Mouse (Mus musculus) adipocyte (in vitro differentiated cells): ENCODE data around the gene Tbc1d16.

ENCODE experiments used
- DNase-seq: peaks from one replicate; pipeline ENCODE4 v3.0.0-alpha.2; 2016; ENCODE audit warnings: low spot score

Gene Tbc1d16

DNA sequence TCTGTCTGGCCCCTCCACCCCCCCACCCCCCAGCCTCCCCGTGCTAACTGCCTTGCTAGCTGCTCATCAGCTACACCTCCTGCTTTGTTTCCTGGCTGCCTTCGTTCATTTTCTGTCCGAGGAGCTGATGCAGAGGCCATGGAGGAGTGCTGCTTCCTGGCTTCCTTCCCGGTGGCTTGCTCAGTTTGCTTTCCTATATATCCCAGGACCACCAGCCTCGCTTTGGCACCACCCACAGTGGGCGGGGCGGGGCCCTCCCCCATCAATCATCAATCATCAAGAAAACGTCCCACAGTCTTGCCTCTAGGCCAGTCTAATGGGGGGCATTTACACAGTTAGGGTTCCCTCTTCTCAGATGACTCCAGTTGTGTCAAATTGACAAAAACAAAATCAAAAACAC is 8.1 kb upstream of the Tbc1d16 start:
- no peak for DNase-seq

DNA sequence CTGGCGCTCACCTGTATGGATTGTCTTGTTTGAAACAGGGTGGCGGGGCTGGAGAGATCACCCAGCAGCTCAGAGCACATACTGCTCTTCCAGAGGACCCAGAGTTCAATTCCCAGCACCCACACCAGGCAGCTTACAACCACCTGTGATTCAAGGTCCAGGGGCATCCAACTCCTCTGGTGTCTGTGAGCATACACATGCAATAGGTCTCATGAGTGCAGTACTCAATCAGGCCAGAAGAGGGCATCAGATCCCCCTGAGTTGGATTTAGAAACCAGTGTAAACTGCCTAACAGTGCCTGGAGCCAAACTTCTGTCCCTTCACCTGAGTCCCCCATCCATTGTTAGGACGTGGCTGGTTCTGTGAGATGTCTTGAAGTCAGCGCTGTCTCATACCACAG is 7.3 kb upstream of the Tbc1d16 start:
- no peak for DNase-seq

DNA sequence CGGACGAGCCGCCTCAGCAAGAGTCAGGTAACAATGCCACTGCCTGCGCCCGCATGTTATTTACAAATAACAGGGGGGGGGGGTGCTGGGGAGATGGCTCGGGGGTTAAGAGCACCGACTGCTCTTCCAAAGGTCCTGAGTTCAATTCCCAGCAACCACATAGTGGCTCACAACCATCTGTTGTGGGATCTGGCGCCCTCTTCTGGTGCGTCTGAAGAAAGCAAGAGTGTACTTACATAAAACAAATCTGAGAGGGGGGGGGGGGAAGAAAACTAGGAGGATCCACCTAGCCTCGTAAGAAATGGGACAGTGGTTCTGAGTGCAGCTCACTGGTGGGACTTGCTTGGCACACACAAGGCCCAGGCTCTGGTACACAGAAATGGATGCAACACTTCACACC is 6.5 kb upstream of the Tbc1d16 start:
- no peak for DNase-seq

DNA sequence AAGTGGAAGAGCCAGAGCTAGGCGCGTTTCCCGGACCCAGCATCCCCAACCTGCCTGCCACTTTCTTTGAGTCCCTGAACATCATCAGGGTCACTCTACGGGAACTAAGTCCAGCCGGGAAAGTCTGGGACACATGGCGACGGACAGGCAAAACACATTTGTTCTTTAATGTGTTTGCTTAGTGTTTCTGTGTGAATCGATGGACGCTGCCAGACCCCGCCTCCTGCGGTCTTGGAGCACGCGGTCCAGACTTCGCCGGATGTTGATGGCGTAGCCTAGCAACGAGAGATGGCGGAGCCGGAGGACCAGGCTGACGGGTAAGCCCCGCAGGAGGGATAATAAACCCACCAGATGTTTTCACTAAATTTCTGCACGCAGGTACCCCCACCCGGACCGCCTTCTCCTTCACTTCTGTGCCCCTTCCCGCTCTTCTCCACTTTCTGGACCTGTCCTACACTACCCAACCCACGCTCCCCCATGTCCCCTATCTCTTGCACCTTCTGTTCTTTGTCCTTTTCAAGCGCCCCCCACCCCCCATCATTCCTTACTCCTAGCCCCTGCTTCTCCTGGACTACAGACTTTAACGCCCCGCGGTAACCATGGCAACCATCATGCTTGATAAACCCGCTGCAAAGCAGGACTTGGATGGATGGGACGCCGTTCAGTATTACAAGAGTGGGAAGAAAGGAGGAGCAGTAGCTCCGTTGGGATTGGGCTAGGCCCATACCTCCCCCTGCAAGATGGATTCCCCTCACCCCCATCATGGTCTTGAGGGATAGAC is 737 bp upstream of the Tbc1d16 start:
- no peak for DNase-seq

DNA sequence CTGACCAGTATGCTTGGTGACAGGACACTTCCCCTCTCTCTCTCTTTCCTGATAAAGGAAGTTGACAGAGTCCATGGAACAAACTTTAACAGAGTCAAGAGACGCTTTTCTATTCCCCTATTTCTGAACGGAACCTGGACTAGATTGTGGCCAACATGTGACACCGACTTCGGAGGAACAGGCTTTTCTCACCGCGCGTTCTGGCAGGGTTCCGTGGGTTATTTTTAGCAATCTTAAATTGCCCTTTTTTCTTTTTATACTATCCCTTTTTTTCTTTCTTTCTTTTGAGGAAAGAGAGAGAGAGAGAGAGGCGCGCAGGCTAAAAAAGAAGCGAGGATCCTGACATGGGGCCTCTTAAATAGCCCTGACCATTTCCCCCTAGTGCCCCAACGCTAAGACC is 708 bp downstream of the Tbc1d16 start:
- DNase-seq: no peak

DNA sequence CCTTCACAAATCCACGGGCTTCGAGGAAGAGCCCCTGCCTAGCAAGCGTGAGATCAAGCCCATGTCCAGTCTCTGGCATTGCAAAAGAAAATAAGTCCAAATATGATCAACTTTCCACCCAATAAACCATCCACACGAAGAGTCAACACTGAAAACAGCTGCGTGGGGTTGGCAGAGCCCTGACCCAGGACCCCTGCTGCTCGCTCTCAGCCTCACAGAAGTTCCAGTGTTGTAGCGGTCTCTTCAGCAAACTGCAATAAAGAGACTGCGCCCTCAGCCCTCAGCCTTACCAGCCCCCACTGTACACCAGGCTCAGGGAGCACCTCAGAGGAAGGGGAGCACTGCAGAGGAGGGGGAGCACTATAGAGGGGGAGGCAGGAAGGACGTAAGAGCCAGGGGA is 2.7 kb downstream of the Tbc1d16 start:
- DNase-seq: no peak

DNA sequence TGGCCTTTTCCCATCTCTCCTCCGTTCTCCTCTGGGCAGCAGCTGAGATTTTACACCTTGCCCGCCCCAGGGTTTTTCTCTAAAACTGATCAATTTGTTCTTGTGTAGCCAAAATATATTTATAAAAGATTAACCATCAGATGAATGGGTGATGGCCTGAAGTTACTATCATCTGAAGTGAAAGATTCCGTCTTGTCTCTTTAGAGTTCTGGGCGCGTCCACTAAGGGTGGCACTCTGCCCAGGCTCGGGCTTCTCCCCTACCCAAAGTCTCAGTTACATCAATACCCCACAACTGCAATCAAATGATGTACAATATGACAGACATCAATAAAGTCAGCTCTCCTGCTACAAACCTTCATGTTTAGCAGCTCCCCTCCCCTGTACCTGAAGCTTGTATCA is 3.4 kb downstream of the Tbc1d16 start:
- DNase-seq: no peak

DNA sequence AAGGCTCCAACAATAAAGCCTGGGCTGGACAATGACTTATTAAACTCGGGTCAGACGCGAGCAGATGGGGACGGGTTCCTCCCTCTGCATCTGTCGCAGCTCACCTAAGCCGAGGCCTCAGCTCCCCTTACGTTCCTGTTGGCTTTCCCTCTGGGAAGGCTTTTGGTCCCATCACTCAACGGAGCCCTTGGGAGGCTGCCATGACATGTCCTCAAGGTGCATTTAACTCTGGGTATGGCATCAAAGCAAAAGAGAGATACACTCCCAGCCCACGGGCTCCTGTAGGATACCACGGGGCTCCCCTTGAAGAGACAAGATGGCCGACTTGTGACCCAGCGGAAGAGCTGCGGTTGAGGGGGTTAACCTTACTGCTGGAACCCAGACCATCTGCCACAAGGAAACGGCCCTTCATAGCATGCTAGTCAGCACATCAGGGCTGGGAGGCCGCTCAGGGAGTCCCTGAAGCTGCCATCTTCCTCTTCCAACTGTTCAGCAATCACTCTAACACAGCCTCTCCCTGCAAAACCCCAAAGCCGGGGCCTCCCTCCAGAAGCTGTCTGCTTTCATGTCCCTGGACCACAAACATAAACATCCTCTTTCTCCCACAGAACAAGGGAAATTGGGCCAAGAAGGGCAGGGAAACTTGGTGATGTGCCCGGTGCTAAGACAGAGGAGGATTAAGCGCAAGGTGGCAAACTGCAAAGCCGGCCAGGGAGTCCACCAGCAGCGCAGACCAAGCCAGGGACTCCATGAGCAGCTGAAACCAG is 5.0 kb downstream of the Tbc1d16 start:
- DNase-seq: peak; percentile 96

DNA sequence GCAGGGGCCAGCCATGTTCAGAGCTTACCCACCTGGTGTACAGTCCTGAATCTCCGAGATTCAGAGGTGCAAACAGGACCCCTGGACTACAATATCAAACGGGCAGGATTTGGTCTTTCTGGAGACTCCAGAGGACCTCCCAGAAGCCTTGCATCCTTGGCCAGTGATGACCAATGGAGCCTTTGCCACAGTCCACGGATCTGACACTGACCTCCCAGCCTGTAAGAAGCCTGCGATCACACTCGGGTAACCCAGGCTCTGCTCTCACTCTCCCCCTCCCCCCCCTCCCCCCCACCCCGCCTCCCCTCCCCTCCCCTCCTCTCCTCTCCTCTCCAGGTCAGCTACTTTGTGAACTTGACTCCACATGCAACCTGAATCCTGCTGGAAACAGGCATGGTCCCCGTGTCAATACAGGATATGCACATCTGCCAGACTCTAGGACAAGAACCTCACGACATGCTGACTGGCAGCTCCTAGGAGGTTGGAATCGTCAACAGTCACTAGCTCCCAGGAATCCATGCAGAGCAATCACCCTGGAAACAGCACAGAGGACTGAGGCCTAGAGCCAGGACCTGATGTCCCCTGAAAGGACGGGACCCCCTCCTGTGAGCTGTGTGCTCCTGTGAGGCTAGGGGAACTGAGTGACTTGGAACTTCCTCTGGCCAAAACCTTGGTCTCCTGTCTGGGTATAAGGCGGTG is 6.3 kb downstream of the Tbc1d16 start:
- no peak for DNase-seq

DNA sequence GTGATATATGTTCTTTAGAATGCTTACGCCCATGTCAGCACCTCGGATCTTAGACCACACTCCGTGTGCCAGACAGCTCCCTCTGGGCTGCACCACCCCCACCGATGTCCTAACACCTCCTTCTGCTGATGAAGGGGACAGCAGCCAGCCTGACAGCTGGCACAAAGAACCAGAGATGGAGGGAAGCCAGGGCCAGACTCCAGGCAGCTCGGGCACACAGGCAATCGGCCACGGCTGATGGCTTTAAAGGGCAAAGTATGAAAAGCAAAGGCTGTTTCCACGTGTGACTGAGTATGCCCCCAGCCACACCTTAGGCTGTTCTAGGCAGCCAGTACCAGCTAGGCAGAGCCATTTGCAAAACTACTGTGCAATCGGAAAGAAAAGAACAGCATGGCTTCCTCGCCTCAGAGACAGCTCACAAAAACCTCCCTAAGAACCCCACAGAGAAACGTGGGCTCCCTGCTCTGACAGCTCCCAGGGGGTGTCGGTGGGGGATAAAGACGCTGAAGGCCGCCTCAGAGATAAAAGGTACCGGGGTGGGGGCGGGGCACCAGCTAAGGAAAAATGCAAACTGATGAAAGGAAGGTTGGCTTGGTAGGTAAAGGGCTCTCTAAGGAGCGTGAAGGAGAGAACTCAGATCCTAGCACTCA is 8.4 kb downstream of the Tbc1d16 start:
- DNase-seq: peak; percentile 89

DNA sequence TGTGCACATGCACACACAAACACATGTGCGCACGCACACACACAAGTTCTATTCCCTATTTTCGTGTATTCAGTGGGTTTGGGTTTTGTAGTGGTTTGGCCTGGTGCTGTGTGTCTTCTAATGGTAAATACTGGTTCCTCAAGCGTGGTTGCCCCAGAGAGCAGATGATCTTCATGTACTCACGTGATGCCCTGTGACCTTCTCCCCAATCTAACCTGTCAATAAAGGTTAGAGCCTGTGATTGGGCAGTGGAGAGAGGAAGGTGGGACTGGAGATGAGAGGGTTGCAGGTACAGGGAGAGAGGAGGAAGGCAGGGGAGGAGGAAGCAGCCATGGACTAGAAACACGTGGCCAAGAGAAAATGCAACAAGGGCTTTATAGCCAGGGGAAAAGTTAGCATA is 10.4 kb downstream of the Tbc1d16 start:
- no peak for DNase-seq

DNA sequence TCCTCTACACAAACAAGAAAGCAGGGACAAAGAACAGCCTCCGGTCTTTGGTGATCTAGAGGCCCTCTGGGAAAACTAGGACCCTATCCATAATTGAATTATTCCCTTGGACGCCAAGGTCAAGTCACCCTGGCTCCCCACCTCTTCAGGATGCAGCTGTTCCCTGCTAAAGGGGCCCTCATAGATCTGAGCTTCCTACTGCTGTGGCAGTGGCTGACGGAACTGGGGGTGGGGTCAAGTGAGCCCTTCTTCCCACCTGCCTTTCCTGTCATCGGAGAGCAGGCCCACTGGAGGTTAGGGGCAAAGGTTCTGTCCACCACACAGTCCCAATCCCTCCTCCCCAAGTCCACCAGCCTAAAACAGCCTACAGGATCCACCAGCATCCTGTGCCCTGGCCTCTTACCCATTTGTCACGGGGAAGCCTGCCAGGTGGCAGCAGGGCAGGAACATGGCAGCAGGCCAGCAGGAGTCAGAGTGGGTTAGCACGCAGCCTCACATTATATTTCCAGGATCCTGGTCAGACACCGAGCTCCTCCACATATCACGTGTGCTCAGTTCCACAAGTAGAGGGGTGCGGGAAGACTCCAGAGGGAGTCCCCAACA is 12.3 kb downstream of the Tbc1d16 start:
- peak; percentile 89 for DNase-seq

DNA sequence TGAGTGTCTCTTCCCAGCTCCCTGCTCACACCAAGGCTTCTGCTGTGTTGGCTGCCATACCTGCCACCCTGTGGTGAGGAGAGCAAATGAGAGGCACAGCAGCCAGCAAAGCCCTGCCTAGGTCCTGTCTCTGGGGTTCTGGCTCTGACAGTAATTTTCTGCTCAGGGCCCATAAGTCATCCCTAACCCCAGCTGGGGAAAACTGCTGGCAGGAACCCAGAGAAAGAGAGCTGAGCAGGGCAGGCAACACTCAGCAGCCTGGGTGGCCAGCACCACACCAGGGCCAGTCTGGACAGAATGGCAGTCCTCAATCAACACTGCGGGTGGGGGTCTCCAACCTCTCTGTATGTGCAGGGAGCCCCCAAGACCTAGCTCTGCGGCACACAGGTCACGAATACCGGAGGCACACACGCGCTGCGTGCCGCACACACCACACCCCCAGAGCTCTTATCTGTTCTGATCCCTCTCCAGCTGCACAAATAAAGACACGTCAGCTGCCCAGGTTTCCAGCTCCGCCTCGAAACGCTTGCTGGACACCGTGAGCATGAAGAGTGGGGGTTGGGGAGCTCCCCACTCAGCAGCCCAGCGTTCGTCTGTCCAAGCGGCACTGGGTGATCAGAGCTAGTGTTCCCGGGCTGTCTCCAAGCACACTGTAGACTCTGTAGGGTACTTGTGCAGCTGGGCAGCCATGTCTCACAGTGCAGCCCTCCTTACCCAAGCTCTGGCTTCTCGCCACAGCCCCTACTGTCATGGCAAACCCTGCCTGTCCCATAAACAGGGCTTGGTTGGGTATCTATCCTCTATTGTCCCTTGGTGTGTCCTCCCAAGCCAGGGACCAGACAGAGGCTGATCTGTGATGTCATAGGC is 13.0 kb downstream of the Tbc1d16 start:
- DNase-seq: peak; percentile 94

DNA sequence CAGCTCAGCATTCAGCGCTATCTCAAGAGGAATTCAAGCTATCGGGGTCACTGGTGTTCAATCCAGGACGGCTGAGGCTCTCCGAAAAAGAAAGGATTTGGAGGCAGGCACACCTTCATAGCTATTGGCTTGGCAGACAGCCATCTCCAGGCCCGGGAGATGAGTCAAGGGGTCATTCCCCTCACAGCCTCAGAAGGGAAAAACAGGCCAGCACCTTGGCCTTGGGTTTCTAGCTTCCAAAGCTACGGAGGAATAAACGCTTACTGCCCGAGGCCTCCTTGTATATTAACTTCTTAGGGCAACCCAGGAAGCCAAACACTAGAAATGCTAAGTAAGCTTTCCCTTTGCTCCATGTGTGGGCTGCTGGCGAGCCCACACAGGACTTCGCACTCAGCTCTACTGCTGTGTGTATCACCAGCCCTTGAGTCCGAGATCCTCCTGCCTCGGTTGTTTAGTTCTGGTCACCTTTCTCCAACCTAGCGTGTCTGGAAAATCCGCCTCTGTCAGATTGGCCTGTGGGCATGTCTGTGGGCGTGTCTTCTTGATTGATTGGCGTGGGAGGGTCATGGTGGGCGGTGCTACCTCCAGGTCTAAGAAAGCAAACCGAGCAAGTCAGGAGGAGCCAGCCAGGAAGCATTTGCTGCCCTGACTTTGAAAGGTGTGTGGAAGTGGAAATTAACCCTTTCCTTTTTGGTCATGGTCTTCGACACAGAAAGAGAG is 15.0 kb downstream of the Tbc1d16 start:
- no peak for DNase-seq

DNA sequence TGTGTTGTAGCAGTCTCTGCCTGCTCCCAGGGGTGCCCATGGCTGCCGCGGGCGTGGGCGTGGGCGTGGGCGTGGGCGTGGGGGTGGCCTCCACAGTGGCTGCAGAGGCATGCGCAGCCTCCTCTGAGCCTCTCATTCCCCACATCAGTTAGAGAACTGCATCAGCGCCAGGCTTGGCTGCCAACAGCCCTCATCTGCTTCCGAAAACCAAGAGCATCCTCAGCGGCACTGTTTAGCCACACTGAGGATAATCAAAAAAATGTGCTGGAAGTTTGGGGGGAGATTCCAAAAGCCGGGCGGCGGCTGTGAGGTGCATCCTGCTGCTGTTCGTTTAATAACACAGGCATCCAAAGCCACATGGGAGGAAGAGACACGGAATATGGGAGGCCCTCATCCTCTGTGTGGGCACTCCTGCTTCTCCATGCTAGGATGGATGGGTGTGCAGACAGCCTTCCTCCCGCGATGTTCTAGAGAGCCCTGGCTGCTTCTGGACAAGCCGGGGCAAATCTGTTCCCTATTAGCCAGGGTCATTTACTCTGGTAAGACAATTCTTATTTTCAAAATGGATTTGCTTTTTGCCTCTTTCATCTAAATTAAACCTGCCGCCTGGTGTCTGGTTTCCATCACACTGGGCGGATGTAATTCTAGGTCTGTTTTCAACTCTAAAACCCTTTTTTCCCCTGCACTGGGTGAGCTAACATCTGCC is 16.5 kb downstream of the Tbc1d16 start:
- no peak for DNase-seq

DNA sequence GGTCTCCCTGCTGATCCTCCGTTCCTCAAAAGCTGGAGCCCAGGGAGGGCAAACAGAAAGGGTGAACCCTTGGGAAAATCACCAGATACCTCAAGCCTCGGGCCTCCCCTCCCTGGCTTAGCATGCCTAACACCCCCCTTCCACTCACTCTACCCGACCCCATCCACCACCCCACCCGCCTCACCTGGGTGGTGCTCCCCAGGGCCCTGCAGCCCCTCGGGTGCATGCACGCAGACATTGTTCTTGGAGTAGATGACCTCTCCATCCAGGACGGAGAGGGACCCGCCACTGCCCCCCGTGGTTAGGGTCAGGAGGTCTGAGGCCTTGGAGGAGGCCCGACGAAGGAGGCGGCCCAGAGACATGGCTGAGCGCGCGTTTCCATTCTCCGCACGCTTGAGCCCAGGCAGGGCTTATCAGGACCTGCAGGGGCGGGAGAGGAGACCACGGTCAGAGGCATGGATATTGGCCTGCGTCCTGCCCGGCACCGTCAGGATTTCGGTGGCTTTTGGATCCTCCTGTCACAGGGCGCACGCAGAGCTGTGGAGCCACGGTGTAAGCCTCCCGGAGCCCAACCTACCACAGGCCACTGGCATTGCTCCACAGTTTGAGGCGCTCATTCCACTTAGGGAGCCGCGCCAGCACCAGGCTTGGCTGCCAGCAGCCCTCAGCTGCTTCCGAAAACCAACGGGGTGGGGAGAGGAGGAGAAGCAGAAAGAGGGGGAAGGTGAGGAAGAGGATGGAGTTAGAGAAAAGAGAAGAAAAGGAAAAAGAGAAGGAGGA is 17.8 kb downstream of the Tbc1d16 start:
- peak; percentile 84 for DNase-seq

DNA sequence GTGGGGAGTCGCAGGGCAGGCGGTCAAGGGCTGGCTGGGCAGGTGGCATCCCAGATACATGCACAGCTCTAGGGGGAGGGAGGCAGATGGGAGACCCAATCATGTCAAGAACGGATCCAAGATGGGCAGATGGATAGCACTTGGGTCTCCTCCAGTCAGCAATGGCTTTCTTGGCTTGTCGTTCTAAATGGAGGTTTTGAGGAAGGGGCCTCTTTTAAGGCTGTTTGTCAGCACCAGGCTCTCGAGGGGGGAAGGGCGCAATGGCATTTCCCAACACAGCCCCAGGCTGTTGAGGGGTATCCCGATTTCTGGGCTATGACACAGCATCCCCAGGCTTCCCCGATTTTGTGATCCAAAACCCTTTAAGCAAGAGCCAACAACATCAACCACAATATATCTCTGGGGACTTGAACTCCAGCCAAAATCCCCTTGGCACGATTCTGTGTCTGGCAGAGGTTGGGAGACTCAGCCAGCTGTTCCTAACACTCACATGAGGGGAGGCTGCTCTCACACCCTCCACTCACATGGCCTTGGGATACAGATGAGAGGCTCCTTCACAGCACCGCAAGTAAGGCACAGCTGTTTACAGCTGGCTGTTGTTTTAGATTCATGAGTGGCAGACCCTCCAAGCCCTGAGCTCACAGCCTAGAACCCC is 18.8 kb downstream of the Tbc1d16 start:
- peak; percentile 94 for DNase-seq

DNA sequence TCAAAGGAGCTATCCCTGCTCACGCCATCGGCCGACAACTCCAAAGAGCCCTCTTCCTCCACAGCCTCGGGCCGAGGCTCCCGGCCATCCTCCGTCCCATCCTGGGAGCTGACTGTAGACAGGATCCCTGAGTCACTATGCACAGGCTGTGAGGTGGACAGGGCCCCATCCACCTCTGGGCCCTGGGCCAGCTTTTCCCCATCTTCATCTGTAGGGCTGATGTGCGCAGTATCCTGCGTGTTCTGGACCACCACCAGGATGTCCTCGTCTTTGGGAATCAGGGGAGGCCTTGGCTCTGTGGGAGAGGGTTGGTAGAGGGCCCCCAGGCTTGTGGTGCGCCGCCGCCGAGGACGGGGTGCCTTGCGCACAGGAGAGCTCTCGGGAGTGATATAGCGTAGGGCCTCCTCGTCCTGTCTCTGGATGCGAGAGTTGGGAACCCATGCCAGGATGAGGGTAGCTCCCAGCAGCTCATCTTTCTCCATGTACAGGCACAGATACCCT is 19.4 kb downstream of the Tbc1d16 start:
- DNase-seq: no peak
